Mouse (Mus musculus) left cerebral cortex, adult 18-20 months (tissue): ENCODE measurements at regions not wholly inside any gene's neighbourhood (a gene's known extent, or its start where the extent isn't known, plus 50 kb on each side); places are given as distances from the start of the nearest gene placed in this dataset.
"Not testable (repeated sequence)": the region's sequence is repeated elsewhere in the genome, so short reads cannot be mapped to it uniquely, and the experiment has no call there.

ENCODE experiments used
- DNase-seq, 2 experiments: peaks; one replicate each; pipeline ENCODE4 v3.0.0; 2021 to 2022; ENCODE audit warnings: low spot score in 2 of 2, mixed read lengths in 1 of 2

GRCm38 (mm10) chr9:51660908-51661874, 103.9 kb upstream of the Arhgap20 start:
- peak; percentile 9 to 15 for DNase-seq

GRCm38 (mm10) chr9:51661911-51662310, 103.2 kb upstream of the Arhgap20 start:
- DNase-seq = no peak

- no peak for DNase-seq
Observed at GRCm38 (mm10) chr9:51664353-51664752, 100.8 kb upstream of the Arhgap20 start.

- no peak for DNase-seq
Observed at GRCm38 (mm10) chr9:51664876-51665275, 100.3 kb upstream of the Arhgap20 start.

GRCm38 (mm10) chr9:51668976-51669375, 96.2 kb upstream of the Arhgap20 start:
- not testable (repeated sequence) for DNase-seq

GRCm38 (mm10) chr9:51670531-51670930, 94.6 kb upstream of the Arhgap20 start:
- no peak for DNase-seq

- DNase-seq = no peak
Observed at GRCm38 (mm10) chr9:51686536-51686935, 78.6 kb upstream of the Arhgap20 start.

GRCm38 (mm10) chr9:51714326-51714725, 50.8 kb upstream of the Arhgap20 start:
- DNase-seq = no peak
